Comparison of ENCODE assay signal across 8 mouse cellular contexts in the genomic region with DNA sequence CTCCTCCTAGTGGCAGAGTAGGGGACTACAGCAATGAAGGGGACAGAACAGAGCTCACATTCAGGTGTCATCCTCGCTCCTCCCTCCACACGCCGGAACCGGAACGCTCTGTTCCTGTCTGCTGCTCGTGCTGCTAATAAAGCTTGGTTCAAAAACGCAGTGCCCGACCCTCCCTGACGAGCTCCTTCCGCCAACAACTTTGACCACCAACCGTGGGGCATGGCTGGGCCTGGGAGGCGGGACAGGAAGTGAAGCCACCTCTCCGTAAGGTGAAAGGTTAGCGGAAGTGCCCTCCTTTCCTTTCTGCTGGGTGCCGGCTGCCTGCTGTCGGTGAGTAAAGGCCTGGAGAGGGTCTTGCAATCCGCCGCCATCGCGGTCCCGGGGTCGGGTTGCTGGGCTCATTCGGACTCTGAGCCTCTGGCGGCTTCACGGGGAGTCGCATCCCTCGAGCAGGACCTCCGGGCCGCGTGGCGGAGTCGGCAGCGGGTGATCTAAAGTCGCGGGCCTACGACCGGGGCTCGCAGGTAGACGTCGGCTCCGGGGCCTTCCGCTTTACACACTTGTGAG. TPM values are rescaled to one million over a fixed set of nuclear protein-coding genes. Genes with fewer than 3 reads are reported as not detected.
DNase-seq lines count a peak whose midpoint lies in the region; ATAC-seq lines count a peak whose summit lies in the region.

Rpl27 (plus strand) TSS at position 172 of the 567 bp plus-strand sequence.

- peak within 1 kb of the TSS; percentile 77 for H3K4me3 ChIP-seq in hindbrain, embryonic 14.5 days (replicated peaks; ENCODE audit: low read length)

- peaks cover 14% of the 10 kb centered on the region for H3K4me1 ChIP-seq in hindbrain, embryonic 14.5 days (replicated peaks; ENCODE audit: control insufficient read depth, insufficient read depth, low read length)

- peak within 1 kb of the TSS; percentile 93 for H3K9ac ChIP-seq in hindbrain, embryonic 14.5 days

- peak; percentile 100 for ATAC-seq in hindbrain, embryonic 14.5 days (ENCODE audit: low FRiP score)

- peaks cover 31% of the 10 kb centered on the region for H3K36me3 ChIP-seq in hindbrain, embryonic 14.5 days (replicated peaks; ENCODE audit: control insufficient read depth, insufficient read depth)

- 0% methylated on average over 42 of the region's 42 CpGs for WGBS in hindbrain, embryonic 14.5 days

- H3K4me2 ChIP-seq in hindbrain, embryonic 14.5 days (replicated peaks): peak within 1 kb of the TSS; percentile 97

- DNase-seq in R1 (ENCODE audit: low read depth, low spot score): peak; percentile 100
- DNase-seq in cerebellum, postnatal 25 days: peak; percentile 95 to 97
- peak; percentile 82 to 93 for DNase-seq in frontal cortex, postnatal 25 days (ENCODE audit: low spot score in 2 of 2)
- peak; percentile 98 for DNase-seq in hindbrain, embryonic 14.5 days (ENCODE audit: low spot score)
- peak; percentile 96 to 98 for DNase-seq in layer of hippocampus, postnatal 36 days
- DNase-seq in lung, postnatal 36 days: peak; percentile 98
- peak; percentile 100 for DNase-seq in retina, postnatal 1 day
- peak; percentile 85 to 97 for DNase-seq in urinary bladder, adult 18-20 months (ENCODE audit: low spot score in 2 of 2)

- H3K9me3 ChIP-seq in hindbrain, embryonic 14.5 days (ENCODE audit: control insufficient read depth, low read length): no peaks in the 10 kb centered on the region

- peak within 1 kb of the TSS; percentile 94 for H3K27ac ChIP-seq in hindbrain, embryonic 14.5 days

- H3K27me3 ChIP-seq in hindbrain, embryonic 14.5 days (ENCODE audit: control insufficient read depth, insufficient read depth, low read length): no peaks in the 10 kb centered on the region

RNA-seq across cellular contexts. Expression of gene Rpl27, which starts in this region (rescaled TPM):
- 248 and 297 TPM in 2 replicates for polyA plus RNA-seq in hindbrain, embryonic 14.5 days (2014; fragmentation: Nextera tagmentation; extraction: Ambion mirVana)
- total RNA-seq in layer of hippocampus, postnatal 36 days (2021): 10 to 100 TPM; 28.5 to 39.7 TPM

Comparison
In these comparisons a context has a peak if more than half of its experiments do, and no peak if none do; other contexts are left out.
1. Peak in every context shown above with its lines: DNase-seq, ATAC-seq, H3K4me3 ChIP-seq and H3K27ac ChIP-seq.